Mouse (Mus musculus): ENCODE data around the gene Sh3gl3. TPM values are rescaled to one million over a fixed set of nuclear protein-coding genes. Genes with fewer than 3 reads are reported as not detected.
A peak's percentile ranks its signal among the peaks of the same experiment; 100 is the strongest.

Gene Sh3gl3
- polyA plus RNA-seq (2015; fragmentation: Nextera tagmentation; extraction: Ambion mirVana), result 53.4 and 56.7 TPM in 2 replicates

GRCm38 (mm10) chr7:82173540-82173939 is at the start of gene Sh3gl3:
Gene Sh3gl3, plus strand, starts transcription at chr7:82173840.
- Histone ChIP-seq H3K36me3 (no peaks in the 10 kb centered on the region), H3K27ac (peak within 1 kb of the TSS; percentile 79), H3K4me2 (peak within 1 kb of the TSS; percentile 75), H3K27me3 (0 out of 2 replicates have a peak, but pooled peaks cover 6% of the 10 kb centered on the region), H3K4me1 (replicated peaks) (peaks cover 26% of the 10 kb centered on the region), H3K9ac (peak within 1 kb of the TSS; percentile 88), H3K4me3 (peak within 1 kb of the TSS; percentile 80), H3K9me3 (peaks cover 5% of the 10 kb centered on the region; the same call in 1 of the 2 replicates)
- 92% methylated on average over 3 of the region's 3 CpGs for WGBS
- no peak for ATAC-seq (ENCODE audit: low FRiP score)

DNA sequence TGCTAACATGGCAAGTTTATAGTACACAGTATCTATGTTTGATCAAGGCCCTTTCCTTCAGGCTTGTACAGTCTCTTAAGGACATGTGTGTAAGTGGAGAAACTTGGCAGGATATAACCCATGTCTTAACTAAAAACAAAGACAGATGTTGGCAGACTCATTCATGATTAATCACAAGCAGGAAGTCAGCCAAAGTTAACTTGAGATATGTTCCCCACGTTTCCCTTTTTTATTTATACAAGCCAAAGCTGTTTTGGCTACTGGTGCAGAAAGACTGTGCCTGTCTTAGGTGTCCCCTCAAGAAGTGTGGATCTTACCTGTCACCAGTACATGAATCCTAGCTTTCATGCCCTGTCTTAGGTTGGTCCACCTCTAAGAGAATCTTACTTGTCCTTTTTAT is 35.4 kb upstream of the Sh3gl3 start:
- H3K4me1 ChIP-seq (replicated peaks), result no peaks in the 10 kb centered on the region
- no peak overlapping the region for H3K4me3 ChIP-seq
- no peak overlapping the region for H3K4me2 ChIP-seq
- 0 out of 2 replicates have a peak, but pooled peaks cover 3% of the 10 kb centered on the region for H3K9me3 ChIP-seq
- 63% methylated on average over 1 of the region's 1 CpGs for WGBS
- no peaks in the 10 kb centered on the region for H3K36me3 ChIP-seq
- no peak for ATAC-seq (ENCODE audit: low FRiP score)
- no peak overlapping the region for H3K27ac ChIP-seq
- H3K27me3 ChIP-seq, result no peaks in the 10 kb centered on the region
- no peak overlapping the region for H3K9ac ChIP-seq

- no peak for ATAC-seq (ENCODE audit: low FRiP score)
- Histone ChIP-seq H3K36me3 (no peaks in the 10 kb centered on the region), H3K9me3 (no peaks in the 10 kb centered on the region), H3K9ac (no peak overlapping the region), H3K4me3 (no peak overlapping the region), H3K27ac (no peak overlapping the region), H3K4me1 (replicated peaks) (no peaks in the 10 kb centered on the region), H3K27me3 (no peaks in the 10 kb centered on the region), H3K4me2 (no peak overlapping the region)
- WGBS, result 91% methylated on average over 5 of the region's 5 CpGs
Observed at GRCm38 (mm10) chr7:82147151-82147550, 26.5 kb upstream of the Sh3gl3 start.

DNA sequence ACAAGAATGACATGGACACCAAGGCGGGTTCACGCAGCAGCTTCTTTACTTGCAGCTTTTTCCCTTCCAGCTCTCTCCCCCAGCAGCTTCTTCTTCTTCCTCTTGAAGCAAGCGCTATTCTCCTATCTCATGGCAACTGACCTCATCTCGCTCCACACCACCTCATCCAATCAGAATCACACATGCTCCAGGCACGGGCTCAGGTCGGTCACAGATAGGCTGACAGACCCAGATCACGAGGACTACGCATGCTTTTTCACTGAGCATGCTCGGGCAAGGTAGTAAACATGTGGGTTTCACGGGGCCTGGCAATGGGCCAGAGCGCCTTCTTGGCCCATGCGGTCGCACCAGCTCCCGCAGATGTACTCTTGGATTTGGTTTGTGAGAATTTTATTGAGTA is 9.0 kb upstream of the Sh3gl3 start:
- Histone ChIP-seq H3K4me1 (replicated peaks) (no peaks in the 10 kb centered on the region), H3K9me3 (0 out of 2 replicates have a peak, but pooled peaks cover 13% of the 10 kb centered on the region), H3K36me3 (no peaks in the 10 kb centered on the region), H3K4me3 (no peak overlapping the region), H3K27ac (no peak overlapping the region), H3K9ac (no peak overlapping the region), H3K27me3 (no peaks in the 10 kb centered on the region), H3K4me2 (no peak overlapping the region)
- WGBS, result 92% methylated on average over 14 of the region's 14 CpGs
- no peak for ATAC-seq (ENCODE audit: low FRiP score)

DNA sequence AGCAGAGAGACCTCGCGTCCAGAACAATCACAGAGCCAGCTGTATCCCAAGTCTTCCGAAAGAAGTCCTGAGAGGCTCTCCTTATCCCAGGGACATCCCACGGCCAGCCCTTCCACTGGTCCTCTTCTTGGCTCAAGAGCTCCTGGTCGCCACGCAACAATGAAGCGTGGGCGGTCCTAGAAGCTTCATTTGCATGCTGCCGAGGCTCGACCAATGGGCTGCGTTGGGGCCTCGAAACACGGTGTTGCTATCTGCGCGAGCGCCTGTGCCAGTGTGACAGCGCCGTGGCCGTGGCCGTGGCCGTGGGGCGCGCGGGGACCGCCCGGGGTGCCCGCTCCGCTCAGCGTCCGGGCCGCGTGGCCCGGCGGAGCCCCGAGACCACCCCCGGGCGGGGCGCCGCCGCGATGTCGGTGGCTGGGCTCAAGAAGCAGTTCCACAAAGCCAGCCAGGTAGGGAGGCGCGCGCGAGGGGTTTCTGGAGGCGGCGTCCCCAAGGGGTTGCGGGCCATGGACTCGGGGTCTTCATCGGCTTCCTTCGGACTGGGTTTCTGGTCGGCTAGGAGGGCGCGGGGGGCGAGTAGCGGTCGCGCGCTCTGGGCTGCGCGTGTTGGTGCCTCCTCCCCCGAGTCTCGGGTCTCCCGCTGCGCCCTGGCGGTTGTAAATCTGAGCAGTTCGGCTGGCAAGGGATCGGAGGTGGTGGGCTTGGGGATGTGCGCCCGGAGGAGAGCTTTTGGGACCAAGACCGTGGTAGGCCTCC is 1.1 kb downstream of the Sh3gl3 start:
- H3K36me3 ChIP-seq, result no peaks in the 10 kb centered on the region
- WGBS, result under 1% methylated on average over 71 of the region's 72 CpGs
- peaks cover 26% of the 10 kb centered on the region for H3K4me1 ChIP-seq (replicated peaks)
- H3K9ac ChIP-seq, result peak overlapping the region; percentile 88
- peaks cover 5% of the 10 kb centered on the region; the same call in 1 of the 2 replicates for H3K9me3 ChIP-seq
- H3K4me3 ChIP-seq, result peak overlapping the region; percentile 80
- peak; percentile 98 for ATAC-seq (ENCODE audit: low FRiP score)
- 0 out of 2 replicates have a peak, but pooled peaks cover 6% of the 10 kb centered on the region for H3K27me3 ChIP-seq
- H3K4me2 ChIP-seq, result peak overlapping the region; percentile 75
- H3K27ac ChIP-seq, result peak overlapping the region; percentile 79

DNA sequence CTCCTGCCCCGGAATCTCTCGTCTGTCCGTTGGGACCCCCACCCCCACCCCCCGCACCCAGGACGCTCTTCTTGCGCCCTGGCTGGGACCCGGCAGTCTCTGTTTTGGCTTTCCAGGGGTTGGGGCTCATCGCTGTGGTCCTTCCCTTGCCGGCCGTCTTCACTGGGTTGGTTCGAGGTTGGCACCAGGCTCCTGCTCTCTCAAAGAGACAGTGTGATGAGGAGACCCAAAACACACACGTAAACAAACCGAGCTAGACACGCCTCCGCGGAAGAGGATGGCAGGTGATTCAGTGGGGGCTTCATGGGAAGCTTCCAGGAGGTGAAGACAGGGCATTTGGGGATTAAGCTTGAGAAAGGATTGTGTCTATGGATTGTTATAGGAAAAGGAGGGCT is 1.7 kb downstream of the Sh3gl3 start:
- Histone ChIP-seq H3K9ac (peak overlapping the region; percentile 88), H3K4me2 (peak overlapping the region; percentile 75), H3K27ac (peak overlapping the region; percentile 79), H3K36me3 (no peaks in the 10 kb centered on the region), H3K4me1 (replicated peaks) (peaks cover 26% of the 10 kb centered on the region), H3K27me3 (0 out of 2 replicates have a peak, but pooled peaks cover 6% of the 10 kb centered on the region), H3K9me3 (peaks cover 5% of the 10 kb centered on the region; the same call in 1 of the 2 replicates), H3K4me3 (peak overlapping the region; percentile 80)
- WGBS, result 3% methylated on average over 16 of the region's 16 CpGs
- peak; percentile 52 for ATAC-seq (ENCODE audit: low FRiP score)

- H3K4me1 ChIP-seq (replicated peaks), result peaks cover 26% of the 10 kb centered on the region
- peak overlapping the region; percentile 75 for H3K4me2 ChIP-seq
- peak overlapping the region; percentile 80 for H3K4me3 ChIP-seq
- 0 out of 2 replicates have a peak, but pooled peaks cover 6% of the 10 kb centered on the region for H3K27me3 ChIP-seq
- H3K9ac ChIP-seq, result peak overlapping the region; percentile 88; the same call in 1 of the 2 replicates
- no peaks in the 10 kb centered on the region for H3K36me3 ChIP-seq
- no peak for ATAC-seq (ENCODE audit: low FRiP score)
- 49% methylated on average over 3 of the region's 3 CpGs for WGBS
- H3K9me3 ChIP-seq, result peaks cover 5% of the 10 kb centered on the region; the same call in 1 of the 2 replicates
- H3K27ac ChIP-seq, result no peak overlapping the region
Observed at GRCm38 (mm10) chr7:82176192-82176591, 2.6 kb downstream of the Sh3gl3 start.

DNA sequence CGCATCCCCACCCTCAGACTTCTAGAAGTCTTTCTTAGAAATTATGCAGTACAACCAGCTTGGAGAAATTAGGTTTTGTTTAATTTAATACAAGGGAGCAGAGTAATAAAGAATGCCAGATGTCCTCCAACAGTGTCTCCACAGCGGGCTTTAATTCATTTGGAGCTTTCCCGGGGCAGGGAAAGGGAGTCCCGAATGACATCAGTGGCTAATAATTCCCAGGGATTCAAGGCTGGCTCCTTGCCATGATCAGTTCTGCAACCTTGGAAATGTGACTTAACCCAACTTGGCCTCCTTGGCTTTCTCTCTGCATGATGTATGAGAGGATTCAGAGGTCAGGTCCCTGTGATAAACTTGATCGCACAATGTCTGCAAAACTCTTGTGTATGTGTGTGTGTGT is 3.7 kb downstream of the Sh3gl3 start:
- no peak overlapping the region for H3K27ac ChIP-seq
- H3K4me2 ChIP-seq, result no peak overlapping the region
- ATAC-seq (ENCODE audit: low FRiP score), result no peak
- H3K4me1 ChIP-seq (replicated peaks), result peaks cover 26% of the 10 kb centered on the region
- no peak overlapping the region for H3K9ac ChIP-seq
- 71% methylated on average over 5 of the region's 5 CpGs for WGBS
- H3K4me3 ChIP-seq, result no peak overlapping the region
- H3K27me3 ChIP-seq, result 0 out of 2 replicates have a peak, but pooled peaks cover 6% of the 10 kb centered on the region
- no peaks in the 10 kb centered on the region; the same call in 1 of the 2 replicates for H3K36me3 ChIP-seq
- peaks cover 8% of the 10 kb centered on the region; the same call in 1 of the 2 replicates for H3K9me3 ChIP-seq

DNA sequence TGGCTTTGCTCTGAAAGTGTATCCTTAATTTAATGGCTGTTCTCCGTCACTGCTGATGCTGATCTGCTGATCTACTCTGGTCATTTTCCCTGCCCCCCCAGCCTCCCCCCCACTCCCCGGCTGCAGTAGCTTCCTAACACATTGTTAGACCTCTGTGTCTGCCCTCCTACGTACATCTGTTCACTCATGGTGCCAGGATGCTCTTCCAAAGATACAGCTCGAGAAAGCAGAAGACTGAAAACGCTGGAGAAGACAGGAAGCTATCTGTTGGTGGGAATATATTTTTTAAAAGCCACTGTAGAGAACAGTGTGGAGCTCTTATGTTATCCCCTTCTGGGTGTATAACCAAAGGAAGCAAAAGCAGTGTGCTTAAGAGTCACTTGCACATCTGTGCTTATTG is 7.3 kb downstream of the Sh3gl3 start:
- WGBS, result 90% methylated on average over 5 of the region's 5 CpGs
- Histone ChIP-seq H3K9me3 (0 out of 2 replicates have a peak, but pooled peaks cover 3% of the 10 kb centered on the region), H3K4me2 (no peak overlapping the region), H3K4me3 (no peak overlapping the region), H3K4me1 (replicated peaks) (peaks cover 18% of the 10 kb centered on the region), H3K36me3 (no peaks in the 10 kb centered on the region; the same call in 1 of the 2 replicates), H3K27me3 (no peaks in the 10 kb centered on the region), H3K27ac (no peak overlapping the region), H3K9ac (no peak overlapping the region)
- ATAC-seq (ENCODE audit: low FRiP score), result no peak

GRCm38 (mm10) chr7:82182781-82183180 is 9.1 kb downstream of the Sh3gl3 start:
- Histone ChIP-seq H3K9ac (no peak overlapping the region), H3K36me3 (no peaks in the 10 kb centered on the region; the same call in 1 of the 2 replicates), H3K4me1 (replicated peaks) (no peaks in the 10 kb centered on the region), H3K27ac (no peak overlapping the region), H3K4me2 (no peak overlapping the region), H3K27me3 (no peaks in the 10 kb centered on the region), H3K9me3 (0 out of 2 replicates have a peak, but pooled peaks cover 3% of the 10 kb centered on the region), H3K4me3 (no peak overlapping the region)
- 27% methylated on average over 2 of the region's 2 CpGs for WGBS
- ATAC-seq (ENCODE audit: low FRiP score), result no peak

- ATAC-seq (ENCODE audit: low FRiP score), result no peak
- Histone ChIP-seq H3K4me2 (no peak overlapping the region), H3K9ac (no peak overlapping the region), H3K4me1 (replicated peaks) (0 out of 2 replicates have a peak, but pooled peaks cover 4% of the 10 kb centered on the region), H3K27me3 (no peaks in the 10 kb centered on the region), H3K9me3 (no peaks in the 10 kb centered on the region), H3K36me3 (peaks cover 4% of the 10 kb centered on the region; the same call in 1 of the 2 replicates), H3K27ac (no peak overlapping the region), H3K4me3 (no peak overlapping the region)
- WGBS, result 90% methylated on average over 11 of the region's 11 CpGs
Observed at GRCm38 (mm10) chr7:82191604-82192003, 18.0 kb downstream of the Sh3gl3 start.

DNA sequence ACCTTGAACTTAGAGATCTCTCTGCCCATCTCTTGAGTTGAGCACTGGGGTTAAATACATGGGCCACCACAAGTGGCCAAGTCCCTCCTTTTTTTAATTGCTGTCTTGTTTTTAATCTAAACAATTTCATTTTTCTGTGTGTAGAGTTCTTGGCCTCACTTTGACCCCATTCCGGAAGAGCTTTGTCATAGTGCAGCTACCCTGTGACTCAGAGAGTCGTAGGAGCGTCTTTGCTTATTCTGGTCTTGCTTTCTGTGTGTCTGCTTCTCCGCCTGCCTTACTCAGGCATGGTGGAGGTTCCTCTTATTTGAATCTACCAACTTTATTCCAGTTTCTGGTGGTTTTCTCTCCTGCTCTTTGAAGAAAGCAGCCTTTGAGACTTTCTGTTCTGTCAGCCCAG is 18.9 kb downstream of the Sh3gl3 start:
- H3K9me3 ChIP-seq, result no peaks in the 10 kb centered on the region
- no peak overlapping the region for H3K4me2 ChIP-seq
- peaks cover 4% of the 10 kb centered on the region; the same call in 1 of the 2 replicates for H3K36me3 ChIP-seq
- H3K27me3 ChIP-seq, result no peaks in the 10 kb centered on the region
- H3K4me1 ChIP-seq (replicated peaks), result 0 out of 2 replicates have a peak, but pooled peaks cover 4% of the 10 kb centered on the region
- no peak for ATAC-seq (ENCODE audit: low FRiP score)
- no peak overlapping the region for H3K4me3 ChIP-seq
- WGBS, result 96% methylated on average over 4 of the region's 4 CpGs
- no peak overlapping the region for H3K27ac ChIP-seq
- H3K9ac ChIP-seq, result no peak overlapping the region

Data from hindbrain, embryonic 13.5 days (tissue).